ENCODE assay signal across 15 mouse cellular contexts in genomic region chr15:95388950-95389349, GRCm38 (mm10).
"Had no signal": no experiment of that assay in that cellular context is flagged by ENCODE, and none has a peak within 500 bp of the region (broad histone marks: within the 10 kb centered on the region; RNA-seq: fewer than 3 reads in every experiment).

No protein-coding gene starts in this region.

- DNase-seq: kidney, postnatal 25 days; layer of hippocampus, adult 9-11 months; liver; liver, embryonic 13.5 days; liver, postnatal 0 days; lung, postnatal 14 days; midbrain, embryonic 14.5 days; right cerebral cortex, postnatal 4 days; spleen, adult 18-20 months; thymus, adult 18-20 months; thymus, postnatal 14 days had no signal

- H3K27ac ChIP-seq: kidney, embryonic 15.5 days; limb, embryonic 12.5 days; liver, embryonic 13.5 days; lung, embryonic 15.5 days; neural tube, embryonic 12.5 days had no signal

- H3K4me3 ChIP-seq: kidney, embryonic 15.5 days; limb, embryonic 12.5 days; liver, embryonic 13.5 days; lung, embryonic 15.5 days; neural tube, embryonic 12.5 days had no signal
